Mouse (Mus musculus) liver, postnatal 0 days (tissue): ENCODE measurements around the gene Pdcd1lg2. TPM values are rescaled to one million over a fixed set of nuclear protein-coding genes. Genes with fewer than 3 reads are reported as not detected.

Source experiments
- ATAC-seq: fragments of 200-750 bp; cut with Nextera tagmentation; 2 replicates; pipeline ENCODE4 v1.8.0; 2017; ENCODE audit warnings: mild to moderate bottlenecking, moderate library complexity
- DNase-seq: peaks from one replicate; pipeline ENCODE4 v3.0.0-alpha.2; 2016
- H3K27ac ChIP-seq: fragments of 300-500 bp; sonication (generic); 2 replicates; pipeline ENCODE4 v1.5.1; 2014; ENCODE audit warnings: antibody characterized with exemption, moderate library complexity, mild to moderate bottlenecking, low read depth
- H3K27me3 ChIP-seq: fragments of 300-500 bp; sonication (generic); 2 replicates; pipeline ENCODE4 v1.6.1; 2014; ENCODE audit warnings: low read length, control low read depth, mixed read lengths; ENCODE audit not compliant: insufficient read depth
- H3K36me3 ChIP-seq: fragments of 300-500 bp; sonication (generic); replicated peaks from 2 replicates; pipeline ENCODE4 v1.6.1; 2014; ENCODE audit warnings: mild to moderate bottlenecking, control low read depth, low read length, moderate library complexity, mixed read lengths; ENCODE audit not compliant: insufficient read depth
- H3K4me1 ChIP-seq: fragments of 300-500 bp; sonication (generic); 2 replicates; pipeline ENCODE4 v1.6.1; 2014; ENCODE audit warnings: antibody characterized with exemption, mild to moderate bottlenecking, control low read depth; ENCODE audit not compliant: insufficient read depth
- H3K4me2 ChIP-seq: fragments of 300-500 bp; sonication (generic); 2 replicates; pipeline ENCODE4 v1.6.1; 2014; ENCODE audit warnings: low read depth, mild to moderate bottlenecking, low read length, moderate library complexity, mixed read lengths
- H3K4me3 ChIP-seq: fragments of 300-500 bp; sonication (generic); 2 replicates; pipeline ENCODE4 v1.5.1; 2014; ENCODE audit warnings: low read depth, low read length
- H3K9ac ChIP-seq: fragments of 300-500 bp; sonication (generic); replicated peaks from 2 replicates; pipeline ENCODE4 v1.6.1; 2014; ENCODE audit warnings: mild to moderate bottlenecking, moderate library complexity
- H3K9me3 ChIP-seq: fragments of 300-500 bp; sonication (generic); 2 replicates; pipeline ENCODE4 v1.6.1; 2016; ENCODE audit warnings: mild to moderate bottlenecking, control low read depth, low read length, mixed read lengths
- CTCF ChIP-seq: sonication (generic); IDR thresholded peaks from 2 replicates; pipeline ENCODE4 v1.5.1; 2016; ENCODE audit warnings: antibody characterized with exemption, low read depth
- EP300 ChIP-seq: IDR thresholded peaks from 2 replicates; pipeline ENCODE4 v1.6.1; 2016; ENCODE audit warnings: antibody characterized with exemption, low read depth, mild to moderate bottlenecking
- WGBS: fragments of 180-500 bp; shearing (Covaris S2); extraction: QIAGEN DNeasy Blood & Tissue Kit; methylation state at CpG from one replicate; pipeline ENCODE4 v1.1.7; 2014; ENCODE audit not compliant: insufficient replicate concordance; 5-methylcytosine and 5-hydroxymethylcytosine counted together
- polyA plus RNA-seq: library from polyadenylated mRNA; unstranded; fragments of >200 nt; fragmentation: Nextera tagmentation; extraction: Ambion mirVana; gene quantifications from 2 replicates; pipeline ENCODE4 v1.2.1, GENCODE M21; 2015

Pdcd1lg2 gene
- polyA plus RNA-seq, 1 experiment from 2014 or later, result not detected

DNA sequence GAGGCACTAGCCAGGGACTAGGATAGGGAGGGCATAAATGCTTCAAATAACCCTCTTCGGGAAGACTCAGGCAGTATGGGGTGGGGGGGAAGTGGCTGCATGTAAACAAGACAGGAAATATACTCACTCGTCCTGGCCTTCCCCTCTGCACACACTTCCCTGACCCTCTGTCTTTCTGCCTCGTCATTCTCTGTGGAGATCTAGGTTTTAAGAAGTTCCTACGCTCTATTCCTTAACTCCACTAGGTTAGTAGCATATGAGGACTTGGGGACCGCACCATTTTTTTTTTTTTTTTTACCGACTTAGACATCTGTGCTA lies 77.3 kb downstream of the Pdcd1lg2 start:
- Histone ChIP-seq H3K36me3 (no peaks in the 10 kb centered on the region), H3K27me3 (no peaks in the 10 kb centered on the region), H3K4me3 (no peak overlapping the region), H3K4me2 (peak overlapping the region; percentile 29; the same call in 1 of the 2 replicates), H3K9ac (no peak overlapping the region), H3K9me3 (no peaks in the 10 kb centered on the region), H3K27ac (peak overlapping the region; percentile 66), H3K4me1 (peaks cover 25% of the 10 kb centered on the region)
- DNase-seq, result no peak
- no peak for TF ChIP-seq CTCF
- TF ChIP-seq EP300, result no peak
- WGBS, result 20% methylated on average over 6 of the region's 6 CpGs
- ATAC-seq, result peak; percentile 28; the same call in 1 of the 2 replicates

DNA sequence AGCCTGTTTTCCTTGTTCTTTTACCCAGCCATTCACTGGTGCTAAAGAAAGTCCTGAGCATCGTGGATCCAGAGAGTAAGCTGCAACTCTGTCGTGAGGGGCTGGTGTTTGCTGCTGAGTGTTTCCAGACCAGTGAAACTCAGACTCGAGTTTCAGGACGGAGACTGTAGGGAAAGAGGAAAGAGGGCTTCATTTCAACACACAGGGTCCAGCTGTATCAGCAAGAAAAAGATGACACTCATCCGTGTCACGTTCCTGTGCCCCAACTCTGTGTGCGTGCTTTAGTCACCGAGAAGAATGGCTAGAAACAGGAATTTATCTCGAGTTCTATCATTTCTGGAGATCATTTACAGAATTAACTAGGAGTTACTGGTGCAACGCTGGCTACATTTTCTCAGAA lies 77.7 kb downstream of the Pdcd1lg2 start:
- no peak for TF ChIP-seq CTCF
- no peak for TF ChIP-seq EP300
- Histone ChIP-seq H3K27me3 (no peaks in the 10 kb centered on the region), H3K9ac (0 out of 2 replicates have a peak overlapping the region, but pooled peaks have one; percentile 19), H3K36me3 (no peaks in the 10 kb centered on the region), H3K4me1 (peaks cover 27% of the 10 kb centered on the region), H3K4me3 (no peak overlapping the region), H3K27ac (peak overlapping the region; percentile 66), H3K9me3 (no peaks in the 10 kb centered on the region), H3K4me2 (peak overlapping the region; percentile 29; the same call in 1 of the 2 replicates)
- ATAC-seq (no peak), DNase-seq (no peak)
- 23% methylated on average over 10 of the region's 10 CpGs for WGBS

DNA sequence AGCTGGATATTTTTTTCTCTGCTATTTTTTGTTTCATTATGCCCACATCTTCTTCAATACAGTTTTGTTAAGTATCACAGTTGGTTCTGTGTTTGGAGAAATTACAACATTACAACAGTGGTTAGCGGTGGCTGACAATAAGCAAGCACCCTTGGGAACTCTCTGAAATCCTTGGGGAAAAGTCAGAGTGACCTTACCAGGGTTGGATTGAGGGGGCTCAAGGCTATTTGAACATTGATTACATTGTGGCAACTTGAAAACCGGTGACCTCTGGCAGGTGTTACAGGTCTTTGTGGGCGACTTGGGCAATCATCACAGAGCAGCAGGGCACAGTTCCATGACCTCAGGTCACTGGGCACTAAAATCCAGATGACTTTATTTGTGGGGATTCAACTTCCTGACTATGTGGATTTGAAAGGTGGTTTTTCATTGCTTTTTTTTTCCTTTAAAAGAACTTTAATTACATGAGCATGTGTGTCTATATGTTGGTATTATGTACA lies 79.1 kb downstream of the Pdcd1lg2 start:
- Histone ChIP-seq H3K4me2 (no peak overlapping the region), H3K4me1 (peaks cover 27% of the 10 kb centered on the region), H3K4me3 (no peak overlapping the region), H3K36me3 (no peaks in the 10 kb centered on the region), H3K27me3 (no peaks in the 10 kb centered on the region), H3K27ac (peak overlapping the region; percentile 25), H3K9me3 (no peaks in the 10 kb centered on the region), H3K9ac (no peak overlapping the region)
- DNase-seq (peak; percentile 44), ATAC-seq (peak; percentile 62)
- TF ChIP-seq CTCF, result no peak
- no peak for TF ChIP-seq EP300
- 50% methylated on average over 3 of the region's 3 CpGs for WGBS

DNA sequence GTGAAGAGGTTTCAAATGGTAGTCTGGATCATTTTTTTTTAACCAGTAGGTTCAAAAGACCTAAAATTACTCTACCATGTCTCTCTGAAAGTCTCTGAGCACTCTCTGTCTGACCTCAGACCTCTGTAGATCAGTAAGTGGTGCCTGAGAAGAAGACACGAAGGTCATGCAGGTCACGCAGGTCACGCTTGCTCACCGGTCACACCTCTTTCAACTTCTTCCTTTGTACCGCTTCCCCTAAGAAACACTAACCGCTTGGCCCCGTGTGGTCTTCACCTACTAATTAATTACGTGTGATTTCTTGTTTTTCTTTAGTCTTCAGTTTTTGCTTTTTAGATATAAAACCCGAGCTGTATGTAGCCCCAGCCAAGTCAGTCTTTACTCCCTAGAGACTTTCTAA lies 80.7 kb downstream of the Pdcd1lg2 start:
- H3K4me1 ChIP-seq, result peaks cover 34% of the 10 kb centered on the region
- no peak overlapping the region for H3K4me2 ChIP-seq
- H3K27me3 ChIP-seq, result no peaks in the 10 kb centered on the region
- H3K27ac ChIP-seq, result no peak overlapping the region
- H3K36me3 ChIP-seq, result no peaks in the 10 kb centered on the region
- no peak for ATAC-seq
- no peak for TF ChIP-seq EP300
- DNase-seq, result no peak
- H3K4me3 ChIP-seq, result no peak overlapping the region
- no peaks in the 10 kb centered on the region for H3K9me3 ChIP-seq
- H3K9ac ChIP-seq, result no peak overlapping the region
- WGBS, result 60% methylated on average over 9 of the region's 9 CpGs

DNA sequence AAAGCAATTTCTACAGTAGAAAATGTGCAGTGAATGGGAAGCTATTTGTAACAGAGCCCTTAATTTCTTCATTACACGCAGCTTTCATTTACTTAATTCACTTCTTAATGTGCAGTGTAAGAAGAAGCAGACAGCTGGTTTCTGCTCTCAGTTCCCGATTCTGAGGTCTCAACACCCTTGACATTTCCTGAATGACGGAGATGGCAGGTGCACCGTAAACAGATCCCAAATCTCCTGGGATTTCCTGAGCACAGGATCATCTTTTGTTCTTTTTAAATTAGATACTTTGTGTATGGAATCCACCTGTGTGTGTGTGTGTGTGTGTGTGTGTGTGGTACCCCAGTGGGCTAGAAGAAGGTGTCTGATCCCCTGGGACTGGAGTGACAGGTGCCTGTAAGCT lies 83.7 kb downstream of the Pdcd1lg2 start:
- ATAC-seq (no peak), DNase-seq (no peak)
- peaks cover 34% of the 10 kb centered on the region for H3K4me1 ChIP-seq
- no peaks in the 10 kb centered on the region for H3K27me3 ChIP-seq
- H3K27ac ChIP-seq, result no peak overlapping the region
- WGBS, result 70% methylated on average over 4 of the region's 4 CpGs
- no peaks in the 10 kb centered on the region for H3K9me3 ChIP-seq
- H3K4me2 ChIP-seq, result no peak overlapping the region
- H3K4me3 ChIP-seq, result no peak overlapping the region
- H3K36me3 ChIP-seq, result no peaks in the 10 kb centered on the region
- TF ChIP-seq EP300 (no peak), CTCF (no peak)
- H3K9ac ChIP-seq, result no peak overlapping the region

DNA sequence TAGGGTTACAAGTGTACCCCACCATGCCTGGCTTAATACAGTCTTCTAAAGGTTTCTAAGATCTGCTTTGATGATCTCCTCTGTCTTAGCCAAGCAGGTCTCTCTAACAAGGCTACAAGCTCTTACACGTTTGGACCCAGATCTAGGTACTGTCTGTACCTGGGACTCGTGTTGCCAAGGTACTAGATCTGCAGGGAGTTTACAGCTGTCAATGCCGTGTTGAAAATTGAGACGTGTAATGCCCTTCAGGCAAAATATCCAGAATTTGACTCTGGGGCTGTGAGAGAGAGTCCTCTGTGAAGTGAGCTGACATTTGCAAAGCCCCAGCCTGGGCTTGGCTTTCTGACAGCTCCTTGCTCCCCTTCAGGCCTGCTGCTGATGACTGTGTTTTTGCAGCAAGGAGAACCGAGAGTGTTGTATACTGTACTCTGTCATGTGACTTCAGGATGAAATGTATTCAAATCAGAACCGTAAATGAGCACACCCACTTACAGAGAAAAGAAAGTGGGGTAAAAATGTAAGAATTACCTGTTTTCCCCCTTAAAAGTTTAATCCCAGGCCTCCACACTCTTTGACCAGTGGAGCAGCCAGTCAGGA lies 85.4 kb downstream of the Pdcd1lg2 start:
- H3K9me3 ChIP-seq, result no peaks in the 10 kb centered on the region
- no peaks in the 10 kb centered on the region for H3K27me3 ChIP-seq
- H3K36me3 ChIP-seq, result no peaks in the 10 kb centered on the region
- DNase-seq (no peak), ATAC-seq (no peak)
- peaks cover 37% of the 10 kb centered on the region for H3K4me1 ChIP-seq
- H3K27ac ChIP-seq, result peak overlapping the region; percentile 65
- WGBS, result 71% methylated on average over 6 of the region's 6 CpGs
- no peak overlapping the region for H3K9ac ChIP-seq
- H3K4me2 ChIP-seq, result no peak overlapping the region
- TF ChIP-seq CTCF (no peak), EP300 (no peak)
- H3K4me3 ChIP-seq, result no peak overlapping the region
